Mouse (Mus musculus) heart, adult 2 months (tissue): ENCODE measurements around the gene Ndufa12.

Experiments
- CTCF ChIP-seq: fragments of 200-600 bp; IDR thresholded peaks from 2 replicates; pipeline ENCODE4 v1.8.1; 2022; ENCODE audit warnings: antibody characterized with exemption, mild to moderate bottlenecking, moderate library complexity
- POLR2A ChIP-seq: fragments of 200-500 bp; IDR thresholded peaks from 2 replicates; pipeline ENCODE4 v1.6.1; 2011; ENCODE audit warnings: mild to moderate bottlenecking, low read depth, low read length, control low read depth; ENCODE audit not compliant: insufficient read depth

DNA sequence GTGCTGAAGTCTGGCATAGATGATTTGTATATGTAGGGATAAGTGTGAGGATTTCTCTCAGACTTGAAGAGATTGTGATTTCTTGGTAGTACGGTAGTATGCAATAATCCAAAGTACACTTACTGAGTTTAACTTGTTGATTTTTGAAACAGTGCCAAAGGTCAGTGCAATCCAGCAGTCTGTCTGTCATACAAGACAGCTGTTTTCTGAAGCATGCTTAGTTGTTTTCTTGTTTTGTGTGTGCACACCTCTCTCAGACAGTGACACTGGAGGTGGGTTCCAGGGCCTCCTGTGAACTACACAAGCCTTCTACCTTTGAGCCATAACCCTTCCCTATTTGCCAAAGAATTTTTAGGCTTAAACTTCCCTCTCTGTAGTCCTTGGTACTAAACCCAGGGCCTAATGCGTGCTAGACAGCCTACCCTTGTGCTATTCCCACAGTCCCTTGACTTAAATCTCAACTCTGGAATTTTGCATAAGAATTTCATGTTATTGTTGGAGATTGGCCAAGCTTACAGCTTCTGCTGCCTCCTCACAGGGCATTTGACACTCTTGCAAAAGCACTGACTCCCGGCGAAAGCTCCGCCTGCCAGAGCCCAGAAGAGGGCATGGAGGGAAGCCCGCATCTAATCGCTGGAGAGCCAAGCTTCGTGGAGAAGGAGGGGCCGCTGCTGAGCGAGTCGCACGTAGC, 26.9 kb upstream of the Ndufa12 start:
- TF ChIP-seq CTCF (no peak), POLR2A (no peak)
